Mouse (Mus musculus): Measurements from ENCODE around the gene Olfr67.
"Not testable (repeated sequence)": the region's sequence is repeated elsewhere in the genome, so short reads cannot be mapped to it uniquely, and the experiment has no call there.

Gene Olfr67

DNA sequence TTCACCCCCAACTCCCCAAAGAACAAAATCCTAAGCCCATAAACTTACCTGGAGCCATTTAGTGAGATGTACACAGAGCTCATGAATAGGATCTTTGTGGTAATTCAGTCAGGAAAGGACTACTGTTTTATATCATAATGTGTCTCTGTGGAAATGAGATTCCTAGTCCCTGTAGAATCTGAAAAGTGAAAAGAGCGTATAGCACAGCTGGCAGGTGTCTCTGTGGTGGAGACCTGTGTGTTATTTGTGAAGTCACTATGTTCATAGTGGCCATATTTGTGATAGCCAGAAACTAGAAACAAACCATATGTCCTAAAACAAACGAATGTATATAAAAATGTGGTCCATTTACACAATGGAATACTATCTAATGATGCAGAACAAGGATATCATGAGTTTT is 20.1 kb downstream of the Olfr67 start, which contains the start of gene Olfr69:
Gene Olfr69, minus strand, starts transcription at position 101 of the 400 bp plus-strand sequence.
- DNase-seq (ENCODE audit: low read depth, low spot score): no peak

GRCm38 (mm10) chr7:103767687-103768086 is 23.9 kb downstream of the Olfr67 start:
- not testable (repeated sequence) for DNase-seq (ENCODE audit: low read depth, low spot score)

DNA sequence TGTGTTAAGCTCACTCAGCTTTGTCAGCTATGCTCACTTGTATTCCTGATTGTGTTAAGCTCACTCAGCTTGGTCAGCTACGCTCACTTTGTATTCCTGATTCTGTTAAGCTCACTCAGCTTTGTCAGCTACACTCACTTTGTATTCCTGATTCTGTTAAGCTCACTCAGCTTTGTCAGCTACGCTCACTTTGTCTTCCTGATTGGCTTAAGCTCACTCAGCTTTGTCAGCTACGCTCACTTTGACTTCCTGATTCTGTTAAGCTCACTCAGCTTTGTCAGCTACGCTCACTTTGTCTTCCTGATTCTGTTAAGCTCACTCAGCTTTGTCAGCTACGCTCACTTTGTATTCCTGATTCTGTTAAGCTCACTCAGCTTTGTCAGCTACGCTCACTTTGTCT is 29.4 kb downstream of the Olfr67 start:
- not testable (repeated sequence) for DNase-seq (ENCODE audit: low read depth, low spot score)

GRCm38 (mm10) chr7:103757233-103757632 is 34.4 kb downstream of the Olfr67 start, which contains the start of gene Olfr630:
Gene Olfr630 (minus strand): TSS chr7:103757333.
- DNase-seq (ENCODE audit: low read depth, low spot score): no peak

DNA sequence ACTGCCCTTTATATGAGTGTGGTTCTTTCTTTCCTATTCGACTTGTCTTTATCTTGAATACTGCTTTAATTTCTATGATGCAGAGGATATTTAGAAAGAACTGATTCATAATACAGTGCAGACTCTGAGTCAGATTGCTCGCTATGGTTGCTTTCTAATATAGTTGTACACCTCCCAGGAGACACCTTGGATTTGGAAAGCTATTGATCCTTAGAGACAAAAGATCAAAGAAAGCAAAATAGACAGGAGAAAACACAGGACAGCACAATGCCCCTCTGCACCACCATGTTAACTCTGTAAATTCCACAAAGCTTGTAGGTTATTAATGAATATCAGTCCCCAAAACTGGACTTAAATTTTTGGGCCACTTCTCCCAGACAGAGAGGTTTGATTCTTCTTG is 46.8 kb downstream of the Olfr67 start, which contains the start of gene Olfr629:
Gene Olfr629, minus strand, starts transcription at position 101 of the 400 bp plus-strand sequence.
- no peak for DNase-seq (ENCODE audit: low read depth, low spot score)

All from retina, adult 2 months (tissue).